Mouse (Mus musculus) bone marrow, adult 2 months (tissue): ENCODE data around the gene Ino80b. TPM values are rescaled to one million over a fixed set of nuclear protein-coding genes. Genes with fewer than 3 reads are reported as not detected.

Experiments
- H3K27ac ChIP-seq: fragments of 200-500 bp; 2 replicates; pipeline ENCODE4 v1.5.1; 2012; ENCODE audit warnings: low read depth, mild to moderate bottlenecking, control low read depth, inconsistent platforms, low read length; ENCODE audit not compliant: control insufficient read depth, poor library complexity, insufficient read depth
- H3K4me1 ChIP-seq: fragments of 200-500 bp; 2 replicates; pipeline ENCODE4 v1.6.1; 2011; ENCODE audit warnings: low read length; ENCODE audit not compliant: control insufficient read depth, insufficient read depth
- H3K4me3 ChIP-seq: fragments of 200-500 bp; replicated peaks from 2 replicates; pipeline ENCODE3; 2011; ENCODE audit warnings: mild to moderate bottlenecking, low read depth, low read length, control low read depth; ENCODE audit not compliant: control insufficient read depth
- CTCF ChIP-seq: fragments of 200-500 bp; IDR thresholded peaks from 2 replicates; pipeline ENCODE4 v1.5.1; 2011; ENCODE audit warnings: low read length, control low read depth; ENCODE audit not compliant: control insufficient read depth, insufficient read depth
- POLR2A ChIP-seq: fragments of 200-500 bp; IDR thresholded peaks from 2 replicates; pipeline ENCODE4 v1.6.1; 2011; ENCODE audit warnings: low read depth, mild to moderate bottlenecking, control low read depth, low read length, borderline replicate concordance; ENCODE audit not compliant: control insufficient read depth
- WGBS: fragments of 180-500 bp; shearing (Covaris S2); methylation state at CpG from one replicate; pipeline ENCODE4 v1.1.7; 2018; 5-methylcytosine and 5-hydroxymethylcytosine counted together
- polyA plus RNA-seq: library from polyadenylated mRNA; stranded (reverse); fragments of >200 nt; gene quantifications from 2 replicates; pipeline ENCODE4 v1.2.4, GENCODE M21; 2011; ENCODE audit warnings: low replicate concordance; ENCODE audit not compliant: missing spikeins, insufficient read depth, insufficient read length

Ino80b gene
- polyA plus RNA-seq, 1 experiment, result 16.6 TPM

DNA sequence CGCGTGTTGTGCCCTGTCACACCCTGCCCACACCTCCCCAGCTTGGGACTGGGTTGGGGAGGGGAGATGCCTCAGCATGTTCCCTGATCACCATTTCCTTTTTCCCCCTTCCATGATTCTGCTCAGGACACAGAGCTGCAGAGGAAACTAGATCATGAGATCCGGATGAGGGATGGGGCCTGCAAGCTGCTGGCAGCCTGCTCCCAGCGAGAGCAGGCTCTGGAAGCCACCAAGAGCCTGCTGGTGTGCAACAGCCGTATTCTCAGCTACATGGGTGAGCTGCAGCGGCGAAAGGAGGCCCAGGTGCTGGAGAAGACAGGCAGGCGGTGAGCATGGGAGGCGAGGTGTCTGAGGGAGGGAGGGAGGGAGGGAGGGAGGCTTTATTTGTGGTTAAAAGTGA, 20.6 kb upstream of the Ino80b start:
- H3K27ac ChIP-seq, result no peak overlapping the region
- no peaks in the 10 kb centered on the region for H3K4me1 ChIP-seq
- 71% methylated on average over 9 of the region's 9 CpGs for WGBS
- TF ChIP-seq POLR2A, result no peak
- TF ChIP-seq CTCF, result no peak
- H3K4me3 ChIP-seq, result no peak overlapping the region

DNA sequence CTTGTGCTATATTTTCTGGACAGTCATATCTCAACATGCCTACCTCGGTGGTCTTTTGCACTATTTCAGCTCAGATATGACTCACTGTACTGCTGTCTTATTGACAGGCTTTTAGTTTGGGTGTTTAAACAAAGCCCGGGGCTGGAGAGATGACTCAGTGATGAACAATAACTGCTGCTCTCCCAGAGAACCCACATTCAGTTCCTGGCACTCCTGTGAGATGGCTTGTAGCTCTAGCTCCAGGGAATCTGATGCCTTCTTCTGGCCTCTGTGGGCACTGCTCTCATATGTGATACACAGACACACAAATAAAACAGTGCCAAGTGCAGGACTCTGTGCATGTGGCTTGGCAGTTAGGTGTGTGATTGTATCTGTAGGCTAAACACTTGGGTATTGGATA, 20.0 kb upstream of the Ino80b start:
- WGBS, result 62% methylated on average over 2 of the region's 2 CpGs
- Histone ChIP-seq H3K27ac (no peak overlapping the region), H3K4me1 (no peaks in the 10 kb centered on the region), H3K4me3 (no peak overlapping the region)
- no peak for TF ChIP-seq CTCF
- no peak for TF ChIP-seq POLR2A

DNA sequence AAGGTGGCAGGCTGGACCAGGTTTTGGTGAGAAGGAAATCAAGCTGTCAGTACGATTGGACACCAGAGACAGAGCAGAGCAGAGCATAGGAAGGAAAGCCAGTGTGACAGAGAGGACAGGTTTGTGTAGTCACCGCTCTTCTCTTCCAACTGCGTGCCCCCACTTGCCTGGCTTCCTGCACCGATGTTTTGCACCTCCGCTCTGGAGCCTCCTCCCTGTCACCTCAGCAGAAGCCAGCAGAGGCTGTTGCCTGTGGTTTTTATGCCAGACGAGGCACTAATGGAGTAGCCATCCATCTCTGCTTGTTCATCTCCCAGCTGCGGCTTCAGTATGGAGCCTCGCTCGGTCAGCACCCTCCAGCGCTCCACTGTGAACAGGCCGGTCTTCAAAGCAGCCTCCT, 17.7 kb upstream of the Ino80b start:
- Histone ChIP-seq H3K4me3 (no peak overlapping the region), H3K27ac (no peak overlapping the region), H3K4me1 (peaks cover under 1% of the 10 kb centered on the region; the same call in 1 of the 2 replicates)
- no peak for TF ChIP-seq CTCF
- TF ChIP-seq POLR2A, result no peak
- 75% methylated on average over 11 of the region's 11 CpGs for WGBS

DNA sequence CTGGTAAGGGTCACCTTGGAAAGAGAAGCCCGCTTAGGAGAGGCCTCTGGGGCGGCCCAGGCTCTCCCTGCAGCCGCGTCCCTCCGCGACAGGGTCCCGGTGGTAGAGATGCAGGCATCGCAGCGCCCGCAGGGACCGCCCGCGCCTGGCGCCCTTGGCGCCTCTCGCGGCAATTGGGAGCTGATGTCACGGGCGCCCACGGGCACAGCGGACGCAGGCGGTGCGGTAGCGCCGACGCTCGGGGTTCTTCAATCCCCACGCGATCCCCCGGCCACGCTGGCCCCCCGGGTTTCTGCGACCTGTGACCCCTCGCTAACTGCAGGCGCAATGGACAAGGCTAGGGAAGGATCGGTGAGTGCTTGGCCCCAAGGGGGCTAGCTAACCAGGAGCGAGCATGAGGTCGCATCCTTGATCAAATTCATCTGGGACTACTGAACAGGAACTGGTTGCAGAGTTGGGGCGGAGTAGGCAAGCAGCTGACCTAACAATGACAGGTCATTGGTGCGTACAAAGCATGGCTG, 17.0 kb upstream of the Ino80b start:
- H3K4me1 ChIP-seq, result peaks cover 2% of the 10 kb centered on the region; the same call in 1 of the 2 replicates
- TF ChIP-seq CTCF (no peak), POLR2A (no peak)
- no peak overlapping the region for H3K27ac ChIP-seq
- H3K4me3 ChIP-seq, result no peak overlapping the region
- 27% methylated on average over 41 of the region's 41 CpGs for WGBS

DNA sequence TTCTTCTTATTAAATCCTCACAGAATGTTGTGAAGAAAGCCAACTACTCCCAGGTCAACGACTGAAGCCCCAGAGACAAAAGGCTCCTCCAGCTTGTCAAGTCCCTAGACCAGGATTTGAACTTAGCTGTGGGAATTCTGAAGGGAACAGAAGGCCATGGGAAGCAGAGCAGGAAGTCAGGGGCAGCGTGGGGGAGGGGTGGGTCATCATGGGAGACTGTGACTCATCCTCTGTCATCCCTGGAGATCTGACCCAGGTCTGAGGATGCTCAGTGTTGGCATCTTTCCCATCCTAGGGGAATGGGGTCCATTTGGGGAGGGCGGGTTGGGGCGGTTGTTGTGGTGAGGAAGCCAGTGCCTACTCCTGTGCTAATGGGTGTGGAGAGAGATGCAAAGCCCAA, 16.4 kb upstream of the Ino80b start:
- Histone ChIP-seq H3K4me3 (no peak overlapping the region), H3K4me1 (peaks cover 2% of the 10 kb centered on the region; the same call in 1 of the 2 replicates), H3K27ac (no peak overlapping the region)
- TF ChIP-seq POLR2A (no peak), CTCF (no peak)
- 81% methylated on average over 4 of the region's 4 CpGs for WGBS

DNA sequence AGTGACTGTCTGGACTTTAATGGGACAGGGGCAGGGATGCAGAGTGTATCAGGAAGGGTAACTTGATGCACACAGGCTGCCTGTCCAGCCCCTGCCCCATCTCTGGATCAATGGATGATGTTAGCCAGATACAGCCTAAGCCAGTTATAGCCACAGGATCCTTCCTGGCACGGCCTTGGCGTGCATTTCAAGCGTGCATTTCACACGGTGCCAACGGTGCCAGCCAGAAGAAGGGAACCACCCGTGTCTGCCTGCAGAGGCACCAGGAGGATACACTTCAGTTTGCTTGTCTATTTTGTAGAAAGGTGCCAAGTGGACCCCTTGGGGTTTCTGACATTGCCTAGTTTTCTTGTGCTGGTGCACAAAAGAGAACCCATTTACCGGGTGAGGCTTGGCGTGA, 14.8 kb upstream of the Ino80b start:
- 87% methylated on average over 8 of the region's 8 CpGs for WGBS
- H3K4me1 ChIP-seq, result peaks cover 2% of the 10 kb centered on the region; the same call in 1 of the 2 replicates
- no peak overlapping the region for H3K4me3 ChIP-seq
- TF ChIP-seq CTCF, result no peak
- no peak for TF ChIP-seq POLR2A
- H3K27ac ChIP-seq, result no peak overlapping the region

DNA sequence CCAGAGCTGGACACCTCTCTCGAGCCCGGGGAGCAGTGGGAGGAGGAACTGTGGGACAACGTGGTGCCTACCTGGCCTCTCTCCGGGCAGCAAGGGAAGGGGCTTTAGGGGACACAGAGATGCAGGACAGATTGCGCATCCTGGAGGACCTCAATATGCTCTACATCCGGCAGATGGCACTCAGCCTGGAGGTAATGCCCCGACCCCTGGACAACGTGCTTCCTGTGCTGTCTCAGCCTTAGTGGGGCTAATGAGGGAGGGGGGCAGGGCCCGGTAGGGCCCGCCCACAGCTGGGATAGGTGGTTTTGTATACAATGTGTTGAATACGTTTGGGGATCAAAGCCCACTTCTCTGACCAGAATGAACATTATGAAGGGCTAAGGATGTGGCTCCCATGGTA, 12.8 kb upstream of the Ino80b start:
- Histone ChIP-seq H3K27ac (no peak overlapping the region), H3K4me3 (no peak overlapping the region), H3K4me1 (peaks cover 3% of the 10 kb centered on the region; the same call in 1 of the 2 replicates)
- 4% methylated on average over 11 of the region's 11 CpGs for WGBS
- TF ChIP-seq CTCF (no peak), POLR2A (no peak)

DNA sequence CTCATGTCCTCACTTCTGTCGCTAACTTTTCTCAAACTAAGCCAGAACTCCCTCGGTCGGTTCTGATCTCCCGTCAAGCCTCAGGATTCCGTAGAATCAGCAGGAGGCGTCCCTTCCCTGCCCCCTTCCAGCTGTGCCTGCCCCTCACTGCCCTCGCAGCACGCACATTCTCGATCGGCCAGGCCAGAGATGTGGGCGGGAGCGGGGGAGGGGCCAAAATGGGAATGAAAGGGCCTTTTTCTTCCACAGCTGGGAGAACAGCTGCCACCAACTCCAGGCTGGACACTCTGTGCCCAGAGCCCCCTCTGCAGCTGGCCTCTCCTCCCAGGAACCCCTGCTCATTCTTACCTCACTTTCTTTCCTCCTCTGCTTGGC, 12.3 kb upstream of the Ino80b start:
- WGBS, result under 1% methylated on average over 12 of the region's 12 CpGs
- no peak overlapping the region for H3K27ac ChIP-seq
- 0 out of 2 replicates have a peak, but pooled peaks have one; percentile 8 for TF ChIP-seq POLR2A
- no peak for TF ChIP-seq CTCF
- peaks cover 3% of the 10 kb centered on the region; the same call in 1 of the 2 replicates for H3K4me1 ChIP-seq
- peak overlapping the region; percentile 35 for H3K4me3 ChIP-seq

DNA sequence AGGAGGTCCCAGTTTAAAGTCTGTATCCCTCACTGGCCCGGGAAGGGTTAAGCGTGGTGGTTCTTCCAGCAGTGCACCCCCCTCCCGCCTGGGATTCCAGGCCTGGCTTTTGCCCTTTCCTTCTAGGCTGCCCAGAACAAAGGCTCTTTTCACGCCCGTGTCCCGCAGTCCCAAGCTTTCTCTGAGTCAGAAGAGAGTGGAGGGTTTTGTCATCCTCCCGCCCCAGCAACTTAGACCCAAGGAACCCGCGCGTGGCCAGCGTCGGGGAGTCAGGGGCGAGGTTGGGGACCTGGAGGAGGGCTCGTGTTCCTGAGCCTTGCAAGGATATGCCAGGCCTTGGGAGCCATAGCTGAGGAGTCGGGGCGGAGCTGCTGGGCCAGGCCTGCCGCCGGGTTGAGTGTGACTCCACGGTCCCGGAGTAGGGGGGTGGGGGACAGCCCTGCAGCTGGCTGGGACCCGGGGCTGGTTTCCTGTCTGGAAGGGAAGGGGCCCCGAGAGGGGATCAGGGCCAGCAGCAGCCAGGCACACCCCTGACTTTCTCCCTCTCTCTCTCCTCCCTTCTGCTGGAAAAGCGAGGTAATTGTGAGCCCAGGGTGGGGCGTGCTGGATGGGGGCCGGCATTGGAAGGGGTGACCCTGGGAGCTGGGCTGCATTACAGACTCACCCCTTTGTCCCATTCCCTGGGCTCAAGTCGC, 11.8 kb upstream of the Ino80b start:
- Histone ChIP-seq H3K27ac (no peak overlapping the region; the same call in 1 of the 2 replicates), H3K4me3 (peak overlapping the region; percentile 35), H3K4me1 (peaks cover 3% of the 10 kb centered on the region; the same call in 1 of the 2 replicates)
- TF ChIP-seq CTCF (no peak), POLR2A (no peak)
- WGBS, result 4% methylated on average over 26 of the region's 26 CpGs
